Mouse (Mus musculus) testis, adult 2 months (tissue): ENCODE data around the gene Rragc. TPM values are rescaled to one million over a fixed set of nuclear protein-coding genes. Genes with fewer than 3 reads are reported as not detected.

ENCODE experiments used
- H3K27ac ChIP-seq: fragments of 200-500 bp; 2 replicates; pipeline ENCODE4 v1.5.1; 2012; ENCODE audit warnings: low read depth, low read length; ENCODE audit not compliant: control insufficient read depth, insufficient read depth
- H3K27me3 ChIP-seq: fragments of 200-500 bp; 2 replicates; pipeline ENCODE4 v1.6.1; 2012; ENCODE audit warnings: mild to moderate bottlenecking, low read length, moderate library complexity; ENCODE audit not compliant: control insufficient read depth, insufficient read depth
- H3K36me3 ChIP-seq: fragments of 200-500 bp; 2 replicates; pipeline ENCODE4 v1.6.1; 2012; ENCODE audit warnings: mild to moderate bottlenecking, low read length; ENCODE audit not compliant: control insufficient read depth, insufficient read depth
- H3K4me1 ChIP-seq: fragments of 200-500 bp; 2 replicates; pipeline ENCODE4 v1.6.1; 2012; ENCODE audit warnings: low read length; ENCODE audit not compliant: control insufficient read depth, insufficient read depth
- H3K4me3 ChIP-seq: fragments of 200-500 bp; 2 replicates; pipeline ENCODE4 v1.5.1; 2012; ENCODE audit warnings: low read depth, mild to moderate bottlenecking, low read length, moderate library complexity, mixed read lengths; ENCODE audit not compliant: control insufficient read depth
- CTCF ChIP-seq: fragments of 200-500 bp; IDR thresholded peaks from 2 replicates; pipeline ENCODE4 v1.5.1; 2012; ENCODE audit warnings: low read depth, mild to moderate bottlenecking, inconsistent platforms, low read length, moderate library complexity; ENCODE audit not compliant: control insufficient read depth, insufficient read depth, insufficient replicate concordance
- POLR2A ChIP-seq: fragments of 200-500 bp; IDR thresholded peaks from 2 replicates; pipeline ENCODE4 v1.6.1; 2012; ENCODE audit warnings: low read depth, mild to moderate bottlenecking, inconsistent platforms, low read length, moderate library complexity; ENCODE audit not compliant: control insufficient read depth
- polyA plus RNA-seq: library from polyadenylated mRNA; depleted of rRNA; stranded (reverse); fragments of >200 nt; gene quantifications from 2 replicates; pipeline ENCODE4 v1.2.3, GENCODE M21; 2012

Rragc gene
- polyA plus RNA-seq, 1 experiment, result 27.7 TPM

- Histone ChIP-seq H3K36me3 (no peaks in the 10 kb centered on the region), H3K27ac (no peak overlapping the region), H3K27me3 (no peaks in the 10 kb centered on the region), H3K4me1 (peaks cover 6% of the 10 kb centered on the region), H3K4me3 (no peak overlapping the region)
- TF ChIP-seq CTCF (no peak), POLR2A (no peak)
Measured at GRCm38 (mm10) chr4:123952059-123952458, 34.8 kb downstream of the Rragc start.

GRCm38 (mm10) chr4:123956703-123957491 is 39.7 kb downstream of the Rragc start:
- no peak for TF ChIP-seq POLR2A
- peak; percentile 58 for TF ChIP-seq CTCF
- H3K36me3 ChIP-seq, result no peaks in the 10 kb centered on the region
- H3K27me3 ChIP-seq, result no peaks in the 10 kb centered on the region
- H3K27ac ChIP-seq, result no peak overlapping the region
- peak overlapping the region; percentile 49 for H3K4me3 ChIP-seq
- peaks cover 10% of the 10 kb centered on the region for H3K4me1 ChIP-seq

GRCm38 (mm10) chr4:123957492-123957808 is 40.2 kb downstream of the Rragc start:
- H3K27ac ChIP-seq, result no peak overlapping the region
- TF ChIP-seq POLR2A (no peak), CTCF (no peak)
- H3K36me3 ChIP-seq, result no peaks in the 10 kb centered on the region
- peaks cover 10% of the 10 kb centered on the region for H3K4me1 ChIP-seq
- H3K27me3 ChIP-seq, result no peaks in the 10 kb centered on the region
- 0 out of 2 replicates have a peak overlapping the region, but pooled peaks have one; percentile 7 for H3K4me3 ChIP-seq

- no peaks in the 10 kb centered on the region for H3K27me3 ChIP-seq
- TF ChIP-seq CTCF, result no peak
- TF ChIP-seq POLR2A, result no peak
- peaks cover 10% of the 10 kb centered on the region for H3K4me1 ChIP-seq
- no peaks in the 10 kb centered on the region for H3K36me3 ChIP-seq
- H3K27ac ChIP-seq, result no peak overlapping the region
- no peak overlapping the region for H3K4me3 ChIP-seq
Measured at GRCm38 (mm10) chr4:123957891-123958290, 40.6 kb downstream of the Rragc start.

GRCm38 (mm10) chr4:123960955-123961354 is 43.7 kb downstream of the Rragc start:
- TF ChIP-seq POLR2A (no peak), CTCF (no peak)
- H3K27ac ChIP-seq, result no peak overlapping the region
- no peak overlapping the region for H3K4me3 ChIP-seq
- no peaks in the 10 kb centered on the region for H3K36me3 ChIP-seq
- H3K27me3 ChIP-seq, result no peaks in the 10 kb centered on the region
- peaks cover 10% of the 10 kb centered on the region for H3K4me1 ChIP-seq

GRCm38 (mm10) chr4:123962721-123963120 is 45.5 kb downstream of the Rragc start:
- no peak for TF ChIP-seq POLR2A
- no peak for TF ChIP-seq CTCF
- Histone ChIP-seq H3K27ac (no peak overlapping the region), H3K27me3 (no peaks in the 10 kb centered on the region), H3K4me3 (no peak overlapping the region), H3K4me1 (no peaks in the 10 kb centered on the region), H3K36me3 (no peaks in the 10 kb centered on the region)

- TF ChIP-seq POLR2A (no peak), CTCF (no peak)
- no peak overlapping the region for H3K4me3 ChIP-seq
- H3K27me3 ChIP-seq, result no peaks in the 10 kb centered on the region
- H3K4me1 ChIP-seq, result peaks cover 3% of the 10 kb centered on the region
- H3K27ac ChIP-seq, result no peak overlapping the region
- H3K36me3 ChIP-seq, result no peaks in the 10 kb centered on the region
Measured at GRCm38 (mm10) chr4:123968663-123969321, 51.5 kb downstream of the Rragc start.
